7 mouse cellular contexts compared by ENCODE assay signal in genomic region chr7:66079364-66080230, GRCm38 (mm10). TPM values are rescaled to one million over a fixed set of nuclear protein-coding genes. Genes with fewer than 3 reads are reported as not detected.
DNase-seq lines count a peak whose midpoint lies in the region; ATAC-seq lines count a peak whose summit lies in the region.

TSS of gene Selenos (plus strand) at chr7:66079649.

- peak within 1 kb of the TSS; percentile 47 for H3K4me2 ChIP-seq in embryonic facial prominence, embryonic 11.5 days (ENCODE audit: low read depth, low read length)
- H3K4me2 ChIP-seq in limb, embryonic 11.5 days (ENCODE audit: low read depth, severe bottlenecking) = peak within 1 kb of the TSS; percentile 57
- H3K4me2 ChIP-seq in midbrain, embryonic 14.5 days (ENCODE audit: low read length) = peak within 1 kb of the TSS; percentile 91

- H3K27me3 ChIP-seq in embryonic facial prominence, embryonic 11.5 days (ENCODE audit: control insufficient read depth, insufficient read depth, low read length) = no peaks in the 10 kb centered on the region
- no peaks in the 10 kb centered on the region for H3K27me3 ChIP-seq in limb, embryonic 11.5 days (ENCODE audit: control insufficient read depth, insufficient read depth, low read length)
- H3K27me3 ChIP-seq in midbrain, embryonic 14.5 days (ENCODE audit: control insufficient read depth, insufficient read depth, low read length) = no peaks in the 10 kb centered on the region

- under 1% methylated on average over 62 of the region's 65 CpGs for WGBS in embryonic facial prominence, embryonic 11.5 days
- under 1% methylated on average over 65 of the region's 65 CpGs for WGBS in limb, embryonic 11.5 days
- WGBS in midbrain, embryonic 14.5 days = under 1% methylated on average over 65 of the region's 65 CpGs

- peak; percentile 98 for DNase-seq in adrenal gland, postnatal 14 days
- peak; percentile 99 for DNase-seq in embryonic facial prominence, embryonic 11.5 days (ENCODE audit: low spot score)
- DNase-seq in heart, adult 11 months = peak; percentile 100
- peak; percentile 95 for DNase-seq in kidney, adult 18-20 months
- DNase-seq in limb, embryonic 11.5 days (ENCODE audit: low spot score) = peak; percentile 95
- DNase-seq in midbrain, embryonic 14.5 days = peak; percentile 98
- peak; percentile 93 to 95 for DNase-seq in spleen, adult 18-20 months

- no peaks in the 10 kb centered on the region; the same call in 1 of the 2 replicates for H3K4me1 ChIP-seq in embryonic facial prominence, embryonic 11.5 days (ENCODE audit: control insufficient read depth, insufficient read depth, low read length)
- peaks cover 6% of the 10 kb centered on the region for H3K4me1 ChIP-seq in limb, embryonic 11.5 days (ENCODE audit: control insufficient read depth, insufficient read depth, low read length)
- peaks cover 12% of the 10 kb centered on the region for H3K4me1 ChIP-seq in midbrain, embryonic 14.5 days (ENCODE audit: control insufficient read depth, insufficient read depth, low read length)

- H3K9ac ChIP-seq in embryonic facial prominence, embryonic 11.5 days (replicated peaks; ENCODE audit: low read length) = peak within 1 kb of the TSS; percentile 70
- H3K9ac ChIP-seq in limb, embryonic 11.5 days (ENCODE audit: low read length) = peak within 1 kb of the TSS; percentile 59
- H3K9ac ChIP-seq in midbrain, embryonic 14.5 days (replicated peaks; ENCODE audit: low read length) = peak within 1 kb of the TSS; percentile 63

- no peaks in the 10 kb centered on the region; the same call in none of the 2 replicates for H3K36me3 ChIP-seq in embryonic facial prominence, embryonic 11.5 days (replicated peaks; ENCODE audit: control insufficient read depth, insufficient read depth, low read depth, low read length)
- H3K36me3 ChIP-seq in limb, embryonic 11.5 days (ENCODE audit: control insufficient read depth, insufficient read depth, low read length) = peaks cover 15% of the 10 kb centered on the region
- peaks cover 44% of the 10 kb centered on the region for H3K36me3 ChIP-seq in midbrain, embryonic 14.5 days (ENCODE audit: control insufficient read depth, insufficient read depth, low read length)

- no peaks in the 10 kb centered on the region for H3K9me3 ChIP-seq in embryonic facial prominence, embryonic 11.5 days (replicated peaks; ENCODE audit: control insufficient read depth, low read length)
- no peaks in the 10 kb centered on the region for H3K9me3 ChIP-seq in limb, embryonic 11.5 days (ENCODE audit: control insufficient read depth, low read length)
- H3K9me3 ChIP-seq in midbrain, embryonic 14.5 days (ENCODE audit: control insufficient read depth, low read length) = no peaks in the 10 kb centered on the region

- peak; percentile 99 for ATAC-seq in embryonic facial prominence, embryonic 11.5 days (replicated peaks; ENCODE audit: insufficient number of reproducible peaks, low FRiP score, low TSS enrichment, low read depth)
- ATAC-seq in limb, embryonic 11.5 days (ENCODE audit: insufficient number of reproducible peaks, low FRiP score, low TSS enrichment, low read depth) = peak; percentile 100
- ATAC-seq in midbrain, embryonic 14.5 days (ENCODE audit: low FRiP score, low TSS enrichment) = peak; percentile 100

- H3K27ac ChIP-seq in embryonic facial prominence, embryonic 11.5 days (replicated peaks; ENCODE audit: low read depth, low read length) = peak within 1 kb of the TSS; percentile 44; the same call in 1 of the 2 replicates
- H3K27ac ChIP-seq in limb, embryonic 11.5 days (replicated peaks; ENCODE audit: low read depth, low read length) = no peak within 1 kb of the TSS
- peak within 1 kb of the TSS; percentile 69 for H3K27ac ChIP-seq in midbrain, embryonic 14.5 days (replicated peaks; ENCODE audit: low read depth, low read length)

- peak within 1 kb of the TSS; percentile 75 for H3K4me3 ChIP-seq in embryonic facial prominence, embryonic 11.5 days (ENCODE audit: low read depth, low read length)
- peak within 1 kb of the TSS; percentile 57 for H3K4me3 ChIP-seq in limb, embryonic 11.5 days (ENCODE audit: low read depth, low read length)
- H3K4me3 ChIP-seq in midbrain, embryonic 14.5 days (replicated peaks; ENCODE audit: low read depth, low read length) = peak within 1 kb of the TSS; percentile 83

RNA-seq across cellular contexts. Expression of gene Selenos, which starts in this region (rescaled TPM):
- total RNA-seq in adrenal gland, postnatal 14 days (2021) = 81.4 and 90.2 TPM in 2 replicates
- polyA plus RNA-seq in embryonic facial prominence, embryonic 11.5 days (2014; fragmentation: Nextera tagmentation; extraction: Ambion mirVana) = 81.7 and 88.3 TPM in 2 replicates
- 87.7 and 89.7 TPM in 2 replicates for polyA plus RNA-seq in limb, embryonic 11.5 days (2014; fragmentation: Nextera tagmentation; extraction: Ambion mirVana)
- polyA plus RNA-seq in midbrain, embryonic 14.5 days (2014; fragmentation: Nextera tagmentation; extraction: Ambion mirVana) = 78.3 and 79.9 TPM in 2 replicates
